Mouse (Mus musculus) layer of hippocampus, postnatal 25 days (tissue): ENCODE results near the gene Traf5. TPM values are rescaled to one million over a fixed set of nuclear protein-coding genes. Genes with fewer than 3 reads are reported as not detected.

Experiments used
- DNase-seq, 2 experiments: peaks; one replicate each; pipeline ENCODE4 v3.0.0; 2022; ENCODE audit warnings: mixed read lengths in 2 of 2, low spot score in 1 of 2; ENCODE audit errors: extremely low spot score in 1 of 2
- microRNA-seq, 2 experiments: library from miRNA; unstranded; fragments of <30 nt; microRNA quantifications; one replicate each; pipeline ENCODE4 v1.2.0; 2021
- total RNA-seq, 2 experiments: library from RNA; stranded (reverse); gene quantifications; 2 replicates each; pipeline ENCODE4 v1.2.3; 2021

Gene Traf5
- total RNA-seq, 2 experiments from 2014 or later = 2.6 to 4.9 TPM

GRCm38 (mm10) chr1:191977187-191977586, 115.2 kb downstream of the Traf5 start, which contains the start of gene Rd3:
Rd3 (plus strand) TSS chr1:191977370.
- peak in 1 of 2 experiments; percentile 48 for DNase-seq

DNA sequence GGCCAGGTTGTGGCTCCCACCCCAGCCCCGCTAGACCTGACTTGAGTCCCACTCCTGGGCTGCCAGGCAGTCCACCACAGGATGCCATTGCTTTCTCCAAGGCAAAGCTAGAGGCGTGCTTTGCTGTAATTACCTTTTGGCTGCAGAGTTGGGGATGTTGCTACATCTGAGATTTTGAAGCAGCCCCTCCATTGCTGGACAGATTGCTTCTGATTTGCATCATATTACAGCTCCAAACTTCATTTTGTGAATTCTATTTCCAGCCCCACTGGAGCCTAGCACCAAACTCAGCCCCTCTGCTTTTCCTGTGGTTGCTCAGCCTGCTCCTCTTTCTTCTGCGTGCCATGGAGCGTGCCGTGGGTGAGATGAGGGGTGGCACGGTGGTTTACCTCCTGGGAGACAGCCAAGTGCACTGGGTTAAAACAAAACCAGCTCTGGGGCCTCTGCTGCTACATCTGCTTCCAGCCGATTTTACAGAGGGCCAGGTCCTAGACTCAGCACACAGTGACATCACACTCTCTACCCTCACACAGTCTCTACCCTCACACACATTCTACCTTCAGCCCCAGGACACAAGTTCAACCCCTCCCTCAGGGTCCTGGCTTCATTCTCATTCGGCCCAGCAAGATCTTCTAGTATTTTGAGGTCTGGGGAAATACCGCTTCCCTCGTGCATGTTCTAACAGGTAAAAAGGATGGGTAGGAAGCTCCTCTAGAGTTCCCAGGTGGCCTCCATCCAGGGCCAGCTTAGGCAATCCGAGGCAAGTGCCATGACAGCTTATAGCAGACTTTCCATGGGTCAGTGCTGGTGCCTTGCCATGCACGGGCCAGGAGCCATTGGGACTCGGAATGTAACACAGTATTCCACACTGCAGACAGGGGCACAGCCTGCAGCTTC, 117.6 kb downstream of the Traf5 start:
- no peak for DNase-seq

- no peak for DNase-seq
These were observed 122.4 kb downstream of the Traf5 start for GRCm38 (mm10) chr1:191969939-191970338.

DNA sequence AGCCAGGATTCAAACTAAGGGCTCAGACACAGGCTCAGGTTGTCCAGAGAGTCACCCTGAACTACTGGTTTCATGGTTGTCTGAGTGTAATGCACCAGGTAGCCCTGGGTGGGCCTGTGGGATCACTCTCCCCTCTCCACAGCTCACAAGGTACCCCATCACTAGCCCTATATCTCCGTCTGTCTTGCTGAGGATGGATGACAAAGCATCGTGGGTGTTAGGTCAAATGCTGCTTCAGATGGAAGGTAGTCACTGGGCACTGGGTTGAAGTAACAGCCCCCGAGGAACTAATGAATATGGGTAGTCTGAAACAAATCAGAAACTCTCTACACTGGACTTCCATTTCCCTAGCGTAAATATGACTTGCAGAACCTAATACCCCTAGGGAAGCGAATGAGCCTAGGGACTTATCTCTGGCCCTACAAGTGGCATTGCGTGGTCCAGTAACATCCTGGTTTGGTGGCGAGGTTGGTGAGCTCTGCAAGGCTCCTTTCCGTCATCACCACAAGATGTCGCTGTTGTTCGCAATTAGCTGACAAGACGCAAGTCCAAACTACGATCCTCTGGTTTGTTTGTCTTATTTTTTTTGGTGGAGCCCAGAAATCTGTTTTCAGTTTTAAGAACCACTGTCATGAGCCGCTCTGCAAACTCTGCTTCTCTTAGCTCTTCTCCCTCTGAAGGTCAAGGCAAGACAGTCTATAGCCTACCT, 127.4 kb downstream of the Traf5 start:
- peak; percentile 51 to 82 for DNase-seq

GRCm38 (mm10) chr1:191963948-191964772, 128.2 kb downstream of the Traf5 start:
- peak; percentile 70 to 95 for DNase-seq

- no peak for DNase-seq
These were observed 128.9 kb downstream of the Traf5 start for GRCm38 (mm10) chr1:191963413-191963812.

- DNase-seq = no peak
These were observed 131.4 kb downstream of the Traf5 start for GRCm38 (mm10) chr1:191960946-191961345.

- no peak for DNase-seq
These were observed 135.0 kb downstream of the Traf5 start for GRCm38 (mm10) chr1:191957321-191957720.

GRCm38 (mm10) chr1:191956871-191957270, 135.5 kb downstream of the Traf5 start:
- DNase-seq = no peak

GRCm38 (mm10) chr1:191956261-191956660, 136.1 kb downstream of the Traf5 start:
- DNase-seq = no peak

GRCm38 (mm10) chr1:191955101-191955500, 137.3 kb downstream of the Traf5 start:
- DNase-seq = no peak

GRCm38 (mm10) chr1:191952733-191953335, 139.5 kb downstream of the Traf5 start:
- DNase-seq = no peak

GRCm38 (mm10) chr1:191950611-191951010, 141.7 kb downstream of the Traf5 start:
- no peak for DNase-seq

DNA sequence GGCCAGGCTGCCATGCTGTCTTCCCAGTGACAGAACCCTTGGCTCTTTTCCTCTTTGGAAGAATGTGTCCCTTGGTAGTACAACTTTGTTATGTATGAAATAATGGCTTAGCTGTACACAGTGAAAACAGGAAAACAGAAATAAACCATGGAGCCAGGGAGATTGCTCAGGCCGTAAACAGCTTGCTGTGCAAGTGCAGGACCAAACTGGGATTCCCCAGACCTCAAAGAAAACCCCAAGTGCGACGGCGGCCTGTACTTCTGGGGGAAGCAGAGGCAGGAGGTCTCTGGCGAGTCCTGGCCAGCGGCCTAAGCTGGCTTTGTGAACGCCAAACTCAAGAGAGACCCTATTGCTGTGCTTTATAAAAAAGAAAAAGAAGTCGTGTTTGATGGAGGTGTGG, 143.8 kb downstream of the Traf5 start:
- DNase-seq = no peak

DNA sequence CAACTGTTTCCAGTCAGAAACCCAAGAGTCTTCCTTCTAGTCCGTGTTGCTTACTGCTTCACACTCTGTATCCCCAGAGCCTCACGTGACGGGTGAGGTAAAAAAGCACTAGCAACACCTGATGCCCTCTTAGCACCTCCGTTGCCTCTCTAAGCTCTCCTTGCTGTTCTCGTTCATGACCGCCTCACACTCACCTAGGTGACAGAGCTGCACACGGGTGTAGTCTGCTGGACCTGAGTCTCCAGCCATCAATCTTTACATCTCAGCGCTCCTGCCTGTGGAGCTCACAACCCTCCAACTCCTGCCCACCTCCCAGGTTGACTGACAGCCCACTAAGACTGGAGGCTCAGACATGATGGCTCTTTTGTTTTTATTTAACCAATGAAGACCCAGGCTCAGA, 144.6 kb downstream of the Traf5 start:
- DNase-seq = no peak

Small RNAs within 50 kb of the gene (microRNA-seq; reads per million reads assigned to microRNA genes)
- gene Mir3473c = 0 reads per million in 2 experiments

Other genes starting within 250 kb of the Traf5 start
- gene Slc30a1, start 185.8 kb downstream of the Traf5 start, total RNA-seq = 10 to 100 TPM; 34.5 to 35.5 TPM
- gene Rd3, start 115.2 kb downstream of the Traf5 start, total RNA-seq = under 1 TPM; 0.28 to 0.34 TPM
- gene Rcor3, start 45.5 kb upstream of the Traf5 start, total RNA-seq = 10 to 100 TPM; 36.4 to 51.1 TPM
- gene Kcnh1, start 98.2 kb upstream of the Traf5 start, total RNA-seq = 10 to 100 TPM; 33.3 to 35.7 TPM